Mouse (Mus musculus): ENCODE measurements around the gene Eln. TPM values are rescaled to one million over a fixed set of nuclear protein-coding genes. Genes with fewer than 3 reads are reported as not detected.

Gene Eln
- total RNA-seq, 2 experiments from 2014 or later: 26.0 to 26.7 TPM

DNA sequence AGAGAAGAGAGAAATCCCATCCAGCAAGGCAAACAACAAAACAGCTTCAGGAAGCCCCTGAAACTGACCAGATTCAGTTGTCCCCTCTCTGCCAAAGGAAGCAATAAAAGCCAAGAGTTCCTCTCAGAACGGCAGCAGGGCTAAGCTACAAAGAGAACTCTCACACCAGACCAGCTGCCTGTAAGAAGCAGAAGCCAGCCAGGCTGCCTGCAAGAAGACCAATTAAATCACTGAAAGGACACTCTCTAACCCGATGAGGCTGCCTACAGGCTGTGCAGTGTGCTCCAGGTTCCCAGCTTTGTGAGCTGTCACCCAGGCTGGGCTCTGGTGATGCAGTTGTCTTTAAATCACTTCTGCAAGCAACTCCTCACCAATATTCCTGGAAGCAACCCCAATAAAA is 63.3 kb downstream of the Eln start:
- no peak for DNase-seq

DNA sequence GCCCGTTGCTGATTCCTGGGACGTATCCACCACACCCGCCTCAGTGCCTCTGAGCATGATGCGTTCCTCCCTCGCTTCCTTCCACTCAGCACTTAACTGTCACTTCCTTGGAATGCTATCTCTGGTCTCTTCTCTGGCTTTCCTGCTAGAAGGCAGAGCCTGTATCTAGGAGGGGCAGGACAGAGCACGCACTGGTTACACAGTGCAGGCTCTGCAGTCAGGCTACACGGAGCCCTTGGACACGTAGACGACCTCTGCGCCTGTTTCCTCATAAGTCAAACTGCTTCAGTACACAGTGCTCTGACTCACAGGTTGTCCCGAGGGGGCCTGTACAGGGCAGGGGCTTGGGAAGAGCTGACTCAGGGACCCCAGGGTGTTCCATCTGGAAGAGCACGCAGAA is 66.9 kb downstream of the Eln start:
- DNase-seq: peak; percentile 36 to 38

DNA sequence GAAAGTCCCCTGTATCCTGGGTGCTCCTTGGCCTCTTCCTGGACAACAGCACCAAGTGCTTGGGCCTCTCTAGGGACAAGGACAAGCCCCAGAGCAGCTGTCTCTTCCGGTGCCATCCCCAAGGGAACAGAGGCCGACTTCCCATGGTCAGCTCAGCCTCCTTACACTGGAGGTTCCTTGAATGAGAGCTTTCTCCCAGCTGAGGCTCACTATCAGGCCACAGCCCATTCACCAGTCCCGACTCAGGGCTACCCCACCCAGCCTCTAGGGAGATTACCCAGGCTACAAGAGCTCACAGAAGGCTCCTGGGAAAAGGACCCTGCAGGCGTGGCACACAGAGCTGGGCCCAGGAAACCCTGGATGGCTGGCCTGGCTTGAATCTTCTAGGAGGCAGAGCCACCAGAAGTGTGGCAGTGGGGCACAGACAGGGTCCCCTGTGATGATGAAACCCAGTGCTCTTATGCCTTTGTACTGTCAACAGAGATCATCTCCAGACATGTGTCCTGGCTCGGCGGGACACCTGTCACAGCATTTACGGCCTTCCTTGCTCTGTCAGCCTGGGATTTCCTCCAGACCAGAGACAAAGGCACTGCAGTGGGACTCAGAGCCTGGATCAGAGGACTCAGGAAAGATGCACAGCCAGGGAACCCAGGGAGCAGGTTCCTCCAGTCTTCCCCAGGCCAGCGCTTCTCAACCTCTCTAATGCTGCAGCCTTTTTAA is 68.1 kb downstream of the Eln start:
- DNase-seq: peak; percentile 53 to 68

DNA sequence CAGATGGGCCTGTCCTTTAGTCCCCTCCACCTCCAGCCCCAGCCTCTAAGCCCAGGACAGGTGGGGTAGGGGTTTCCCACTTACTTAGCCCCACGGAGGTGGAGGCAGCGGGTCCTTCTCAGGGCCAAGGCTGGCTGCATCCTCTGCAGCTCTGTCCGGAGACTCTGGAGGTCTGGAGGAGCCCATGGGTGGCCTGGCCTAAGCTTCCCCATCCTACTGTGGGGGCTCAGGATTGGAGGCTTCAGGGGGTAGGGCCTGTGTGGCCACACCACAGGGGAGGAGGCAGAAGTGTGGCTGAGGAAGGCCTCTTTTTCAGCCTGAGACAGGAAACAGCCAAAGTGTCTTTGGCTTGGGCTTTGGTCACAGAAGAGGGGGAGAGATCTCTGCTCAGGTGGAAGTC is 69.1 kb downstream of the Eln start:
- DNase-seq: peak; percentile 70 to 83

DNA sequence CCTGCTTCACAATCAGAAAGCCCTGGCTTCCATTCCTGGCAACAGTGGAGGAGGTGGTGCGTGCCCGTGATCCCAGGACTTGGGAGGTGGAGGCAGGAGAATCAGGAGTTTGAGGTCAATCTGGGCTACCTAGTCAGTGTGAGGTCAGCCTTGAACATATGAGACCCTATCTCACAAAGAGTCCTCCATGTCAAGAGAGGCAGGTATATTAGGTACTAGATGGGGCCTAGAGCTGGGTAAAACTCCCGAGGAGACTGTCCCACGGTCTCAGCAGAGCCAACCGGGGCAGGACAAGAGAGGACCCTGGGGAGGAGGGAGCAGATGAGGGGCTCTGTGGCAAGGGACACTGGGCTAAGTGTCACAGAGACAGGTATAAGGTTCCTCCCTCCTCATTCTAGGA is 69.6 kb downstream of the Eln start:
- DNase-seq: no peak

DNA sequence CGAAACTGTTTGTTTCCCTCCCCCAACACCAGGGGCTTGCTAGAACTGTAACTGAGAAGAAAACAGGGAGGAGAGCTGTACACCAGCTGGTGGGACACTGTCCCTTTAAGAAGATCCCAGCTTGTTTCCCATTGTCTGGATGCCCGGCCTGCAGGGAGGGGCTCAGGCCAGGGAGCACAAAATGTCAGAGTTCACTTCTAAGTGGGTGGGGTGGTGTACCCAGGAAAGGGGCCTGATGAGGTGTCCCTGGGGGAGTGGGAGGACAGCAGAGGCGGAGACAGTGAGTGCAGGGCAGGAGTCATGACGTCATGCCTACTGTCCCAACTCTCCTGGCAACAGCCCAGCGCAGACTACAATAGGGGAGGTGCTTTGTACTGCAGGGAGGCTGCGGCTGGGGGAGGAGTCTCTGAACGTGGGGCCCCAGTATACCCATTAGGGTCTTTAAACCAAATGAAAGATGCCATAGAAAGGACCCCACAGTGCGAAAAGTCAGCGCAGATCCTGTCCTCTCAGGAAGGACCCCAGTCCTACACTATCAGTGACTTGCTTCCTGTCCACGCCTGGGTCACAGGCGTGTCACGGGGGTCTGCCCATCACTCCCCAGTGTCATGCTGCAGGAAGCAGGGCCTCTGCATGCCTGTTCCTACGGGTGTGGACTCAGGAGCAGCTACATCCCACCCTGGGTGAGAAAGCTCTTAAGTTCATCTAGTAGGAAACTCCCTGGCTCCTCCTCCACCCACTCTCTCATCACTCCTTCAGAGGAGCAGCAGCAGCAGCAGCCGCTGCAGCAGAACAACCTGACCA is 71.0 kb downstream of the Eln start:
- DNase-seq: peak; percentile 94 to 95

DNA sequence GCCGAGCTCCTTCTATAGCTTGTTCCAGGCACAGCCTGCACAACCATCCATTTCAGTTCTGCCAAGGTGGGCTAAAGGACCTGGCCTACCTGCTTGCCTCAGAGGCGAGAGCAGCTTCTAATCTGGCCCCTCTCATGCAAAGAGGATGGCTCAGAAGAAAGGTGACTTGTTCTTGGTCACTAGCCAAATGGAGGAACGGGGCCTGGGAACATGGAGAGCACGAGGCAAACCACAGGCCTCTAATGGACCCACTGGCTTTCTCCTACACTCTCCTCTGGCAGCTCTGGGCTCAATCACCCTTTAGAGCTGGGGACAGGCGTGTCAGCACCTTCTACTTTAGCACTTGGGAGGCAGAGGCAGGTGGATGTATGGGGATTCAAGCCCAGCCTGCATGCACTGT is 72.1 kb downstream of the Eln start:
- no peak for DNase-seq

DNA sequence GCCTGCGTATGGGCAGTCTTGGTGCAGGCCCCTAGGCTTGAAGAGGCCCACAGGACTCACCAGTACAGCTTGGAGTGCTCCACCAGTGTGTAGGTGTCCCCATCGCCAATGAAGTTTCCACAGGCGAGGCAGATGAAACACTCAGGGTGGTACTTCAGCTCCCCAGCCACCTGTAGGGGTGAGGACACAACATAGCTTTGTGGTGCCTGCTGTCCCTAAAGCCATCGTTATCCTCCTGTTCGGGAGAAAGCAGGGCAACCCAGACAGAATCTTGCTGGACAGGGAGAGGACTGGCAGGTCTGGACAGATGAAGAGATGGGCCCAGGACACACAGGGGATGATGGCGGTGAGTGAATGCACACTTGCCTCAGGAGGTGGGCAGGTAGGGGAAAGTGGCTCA is 74.5 kb downstream of the Eln start:
- DNase-seq: no peak

DNA sequence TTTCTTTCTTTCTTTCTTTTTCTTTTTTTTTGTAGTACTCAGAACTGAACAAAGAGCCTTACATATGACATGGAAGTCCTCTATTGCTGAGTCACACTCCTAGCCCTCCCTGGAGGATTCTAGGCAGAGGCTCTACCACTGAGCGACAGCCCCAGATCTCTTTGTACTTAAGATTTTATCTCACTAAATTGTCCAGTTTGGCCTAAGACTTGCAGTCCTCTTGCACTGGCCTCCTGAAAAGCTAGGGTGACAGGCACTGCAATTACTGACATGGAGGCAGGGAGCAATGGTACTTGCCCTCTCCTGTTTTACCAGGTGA is 75.0 kb downstream of the Eln start:
- no peak for DNase-seq

DNA sequence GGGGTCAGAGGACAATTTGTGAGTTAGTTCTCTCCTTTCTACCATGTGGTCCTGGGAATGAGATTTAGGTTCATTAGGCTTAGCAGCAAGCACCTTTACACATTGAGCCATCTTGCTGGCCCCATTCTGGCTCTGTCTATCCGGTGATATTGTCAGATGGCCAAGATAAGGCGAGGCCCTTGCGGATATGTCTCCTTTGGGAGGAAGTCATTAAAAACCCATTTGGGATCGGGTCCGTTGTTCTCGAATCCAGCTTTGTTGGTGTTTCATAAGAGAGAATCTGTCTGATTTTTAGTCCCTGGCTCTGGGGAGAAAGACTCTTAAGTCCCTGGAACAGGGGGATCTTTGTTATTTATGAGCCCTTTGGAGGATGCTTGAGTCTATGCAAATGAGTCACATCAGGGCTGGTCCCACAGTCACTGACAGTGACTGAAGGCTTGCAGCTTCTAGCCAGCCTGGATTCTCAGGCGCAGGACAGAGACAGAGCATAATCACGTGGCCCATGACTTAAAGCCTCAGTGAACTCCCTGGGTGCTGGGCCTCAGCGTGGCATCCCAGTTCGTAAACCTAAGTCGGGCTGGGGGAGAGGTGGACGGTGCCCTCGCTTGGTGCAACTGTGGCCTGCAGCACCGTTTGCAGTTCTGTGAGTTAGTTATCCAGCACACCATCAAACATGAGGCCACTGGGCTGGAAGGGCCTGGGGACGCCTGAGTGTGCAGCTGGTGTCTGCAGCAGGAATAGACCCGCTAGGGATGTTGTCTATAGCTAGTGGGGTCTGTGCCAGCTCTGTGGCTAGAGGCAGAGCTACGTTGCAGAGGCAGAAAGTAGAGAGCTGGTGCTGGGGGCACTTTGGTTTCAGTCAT is 75.6 kb downstream of the Eln start:
- DNase-seq: peak in 1 of 2 experiments; percentile 54

DNA sequence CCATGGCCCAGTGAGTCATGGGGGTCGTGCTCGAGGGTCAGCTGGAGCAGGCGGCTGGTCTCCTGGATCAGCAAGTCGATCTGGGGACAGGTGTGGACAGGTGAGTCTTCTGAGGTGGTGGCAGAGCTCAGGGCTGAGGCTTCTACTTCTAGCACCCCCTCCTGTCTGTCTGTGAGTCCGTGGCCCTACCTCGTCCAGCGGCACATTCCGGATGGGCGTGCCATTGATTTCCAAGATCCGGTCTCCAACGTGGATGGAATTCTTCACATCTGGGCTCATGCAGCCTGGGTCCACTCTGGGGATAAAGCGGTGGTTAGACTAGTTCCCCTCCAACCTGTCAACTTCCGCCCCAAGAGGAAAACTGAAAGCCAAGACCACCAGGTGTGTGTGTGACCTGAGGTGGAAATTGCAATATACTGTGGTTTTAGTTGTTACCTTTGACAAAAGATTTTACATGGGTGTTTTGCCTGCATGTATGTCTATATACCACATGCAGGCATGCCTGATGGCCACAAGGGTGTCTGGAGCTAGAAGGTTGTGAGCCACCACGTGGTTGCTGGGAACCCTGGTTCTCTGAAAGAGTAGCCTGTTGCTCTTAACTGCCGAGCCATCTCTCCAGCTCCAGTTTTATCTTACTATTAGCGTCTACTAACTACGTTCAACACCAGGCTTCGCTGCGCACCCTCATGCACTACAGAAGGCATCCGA is 78.0 kb downstream of the Eln start:
- no peak for DNase-seq

DNA sequence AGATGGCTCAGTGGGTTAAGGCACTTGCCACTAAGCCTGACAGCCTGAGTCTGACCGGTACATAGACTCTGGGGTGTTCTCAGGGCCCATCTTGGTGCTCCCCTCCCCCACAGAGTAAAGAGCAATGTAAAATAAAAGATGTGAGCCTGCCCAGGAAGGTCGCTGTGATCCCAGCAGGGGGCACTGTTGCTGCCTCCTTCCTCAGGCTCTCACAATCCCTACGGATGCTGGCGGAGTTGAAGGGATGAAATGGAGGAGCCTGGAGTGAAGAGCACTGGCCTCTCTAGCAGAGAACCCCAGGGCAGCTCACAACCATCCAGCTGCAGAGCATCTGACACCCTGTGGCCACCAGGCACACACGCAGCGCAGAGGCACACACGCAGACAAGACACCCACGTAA is 78.6 kb downstream of the Eln start:
- no peak for DNase-seq

DNA sequence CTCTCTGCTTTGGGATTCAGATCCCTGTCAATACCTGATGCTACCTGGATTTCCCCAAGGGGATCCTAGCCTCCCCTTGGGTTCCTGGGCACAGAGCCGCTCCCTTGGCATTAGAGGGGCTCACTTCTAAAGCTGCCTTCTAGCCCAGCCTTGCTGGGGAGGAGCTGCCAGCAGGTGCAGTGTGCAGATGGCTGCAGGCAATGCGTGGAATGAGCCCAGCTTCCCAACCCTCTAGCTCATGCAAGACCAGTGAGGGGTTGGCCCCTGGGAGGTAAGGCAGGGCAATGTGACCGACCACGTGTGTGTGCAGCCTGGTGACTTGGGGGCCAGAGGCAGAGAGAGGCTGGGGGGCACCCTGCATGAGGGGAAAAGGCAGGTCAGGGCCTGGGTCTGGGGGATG is 90.4 kb downstream of the Eln start:
- DNase-seq: no peak

Other genes starting within 250 kb of the Eln start
- gene Clip2, start 194.9 kb downstream of the Eln start, total RNA-seq (2021): 1 to 10 TPM; 5.8 TPM
- gene Syna, start 187.2 kb downstream of the Eln start, total RNA-seq (2021): not detected
- gene Rfc2, start 166.0 kb downstream of the Eln start, total RNA-seq (2021): 10 to 100 TPM; 20.7 to 25.0 TPM
- gene Lat2, start 132.3 kb downstream of the Eln start, total RNA-seq (2021): 1 to 10 TPM; 2.0 to 2.4 TPM
- 100 to 1,000 TPM; 132 to 136 TPM for gene Eif4h, start 107.8 kb downstream of the Eln start, total RNA-seq (2021)
- 1 to 10 TPM; 4.3 to 5.1 TPM for gene Limk1, start 58.7 kb downstream of the Eln start, total RNA-seq (2021)
- gene Tmem270, start 159.4 kb upstream of the Eln start, total RNA-seq (2021): not detected
- gene Cldn13, start 168.2 kb upstream of the Eln start, total RNA-seq (2021): not detected
- gene Mettl27, start 185.0 kb upstream of the Eln start, total RNA-seq (2021): 1 to 10 TPM; 5.7 to 7.2 TPM
- gene Cldn4, start 199.6 kb upstream of the Eln start, total RNA-seq (2021): under 1 TPM in 1 of 2 experiments, not detected in 1; 0.62 TPM
- gene Cldn3, start 238.9 kb upstream of the Eln start, total RNA-seq (2021): 1 to 10 TPM in 1 of 2 experiments, under 1 TPM in 1; 0.20 to 1.8 TPM

All from heart, adult 18-20 months (tissue).